Mouse (Mus musculus): ENCODE measurements around the gene Epb41l4b. TPM values are rescaled to one million over a fixed set of nuclear protein-coding genes. Genes with fewer than 3 reads are reported as not detected.

The Epb41l4b gene
- polyA plus RNA-seq, 1 experiment from 2014 or later = 1.4 TPM

DNA sequence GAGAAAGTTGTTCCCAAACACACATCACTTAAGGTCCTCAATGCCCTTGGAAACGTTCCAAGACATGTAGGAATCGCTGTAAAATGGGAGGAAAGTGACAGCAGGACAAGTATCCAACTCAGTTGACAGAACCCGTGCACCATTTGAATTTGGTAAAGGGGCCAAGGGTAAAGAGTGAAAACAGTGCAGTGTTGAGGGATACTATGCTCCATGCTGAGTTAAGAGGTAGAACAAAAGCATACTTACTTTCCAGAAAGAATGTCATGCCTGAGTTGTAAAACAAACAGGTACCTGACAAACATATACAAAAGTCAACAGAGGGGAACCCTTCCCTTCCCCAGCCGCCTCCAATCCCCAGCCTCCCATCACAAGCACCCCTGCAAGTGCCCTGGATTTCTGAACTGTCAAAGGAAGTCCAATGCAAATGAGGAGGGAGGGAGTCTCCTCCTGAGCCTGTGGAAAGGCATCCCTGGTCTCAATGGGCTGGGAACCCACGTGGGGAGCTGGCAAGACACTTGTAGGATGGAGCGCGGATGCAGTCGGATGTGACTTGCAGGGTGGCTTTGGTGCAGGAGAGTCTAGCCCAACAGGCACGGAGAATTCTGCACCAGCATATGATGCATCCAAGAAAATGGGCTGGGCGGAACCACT lies 57.4 kb downstream of the Epb41l4b start:
- H3K4me1 ChIP-seq (replicated peaks; ENCODE audit: control insufficient read depth, insufficient read depth, low read length) = no peaks in the 10 kb centered on the region
- H3K27ac ChIP-seq (ENCODE audit: low read length) = no peak overlapping the region
- H3K9ac ChIP-seq (ENCODE audit: low read length) = no peak overlapping the region
- ATAC-seq (ENCODE audit: low read depth) = 0 out of 2 replicates have a peak, but pooled peaks have one; percentile 38
- no peak overlapping the region for H3K4me3 ChIP-seq (ENCODE audit: low read length)
- no peaks in the 10 kb centered on the region for H3K27me3 ChIP-seq (ENCODE audit: control insufficient read depth, insufficient read depth, low read depth, low read length)
- WGBS = 46% methylated on average over 10 of the region's 10 CpGs
- H3K9me3 ChIP-seq (ENCODE audit: control insufficient read depth, low read length) = no peaks in the 10 kb centered on the region
- H3K4me2 ChIP-seq (ENCODE audit: low read depth, low read length) = no peak overlapping the region
- H3K36me3 ChIP-seq (ENCODE audit: control insufficient read depth, insufficient read depth, low read length) = no peaks in the 10 kb centered on the region

DNA sequence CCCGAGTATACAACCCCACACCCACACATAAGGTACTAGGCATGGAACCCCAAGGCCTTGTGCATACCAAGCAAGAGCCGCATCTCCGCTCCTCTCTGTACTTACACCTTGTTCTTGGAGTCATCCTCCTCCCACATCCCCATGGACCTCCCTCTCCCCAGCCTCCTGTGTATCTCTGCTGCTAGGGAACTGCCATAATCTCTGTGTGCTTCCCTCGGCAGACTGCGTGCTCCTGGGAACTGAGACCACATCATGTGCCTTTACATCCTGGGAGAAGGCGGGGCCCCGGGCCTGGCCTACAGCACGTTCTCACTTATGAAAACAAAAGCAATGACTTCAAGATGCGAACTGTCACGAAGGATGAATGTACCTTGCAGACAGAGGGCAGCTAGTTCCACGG lies 59.6 kb downstream of the Epb41l4b start:
- no peak for ATAC-seq (ENCODE audit: low read depth)
- Histone ChIP-seq H3K4me2 (ENCODE audit: low read depth, low read length) (no peak overlapping the region), H3K36me3 (ENCODE audit: control insufficient read depth, insufficient read depth, low read length) (no peaks in the 10 kb centered on the region), H3K9ac (ENCODE audit: low read length) (no peak overlapping the region), H3K27me3 (ENCODE audit: control insufficient read depth, insufficient read depth, low read depth, low read length) (no peaks in the 10 kb centered on the region), H3K4me1 (replicated peaks; ENCODE audit: control insufficient read depth, insufficient read depth, low read length) (no peaks in the 10 kb centered on the region), H3K4me3 (ENCODE audit: low read length) (no peak overlapping the region), H3K27ac (ENCODE audit: low read length) (no peak overlapping the region), H3K9me3 (ENCODE audit: control insufficient read depth, low read length) (no peaks in the 10 kb centered on the region)
- WGBS = 63% methylated on average over 11 of the region's 11 CpGs

DNA sequence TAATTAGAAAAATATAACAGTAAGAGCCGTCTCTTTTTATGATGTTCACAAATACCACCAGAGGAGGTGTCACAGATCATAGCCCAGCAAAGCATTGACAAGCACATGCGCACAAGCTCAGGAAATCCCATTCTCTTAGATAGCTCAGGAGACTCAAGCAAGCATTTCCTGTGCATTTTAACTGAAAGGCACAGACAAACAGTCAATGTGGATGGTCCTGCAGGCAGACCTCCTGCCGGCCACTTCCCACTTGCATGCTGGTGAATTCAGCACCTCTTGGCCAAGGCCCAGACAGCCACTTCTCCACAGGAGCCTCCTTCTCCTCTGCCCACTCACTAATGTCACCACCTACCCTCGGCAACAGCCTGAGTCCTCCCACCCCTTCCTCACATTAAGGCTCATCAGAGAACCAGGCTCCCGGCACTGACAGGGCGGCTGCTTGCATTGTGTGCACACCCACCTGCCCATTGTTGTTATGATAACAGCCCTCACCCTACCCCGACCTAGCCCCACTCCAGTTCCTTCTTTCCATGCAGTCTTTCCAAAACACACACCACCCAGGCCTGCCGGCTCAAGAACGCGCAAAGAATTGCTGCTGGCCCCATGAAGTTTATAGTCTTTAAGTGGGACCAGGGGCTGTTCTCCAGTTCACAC lies 60.3 kb downstream of the Epb41l4b start:
- H3K4me2 ChIP-seq (ENCODE audit: low read depth, low read length) = no peak overlapping the region
- H3K27ac ChIP-seq (ENCODE audit: low read length) = no peak overlapping the region
- 0 out of 2 replicates have a peak, but pooled peaks cover under 1% of the 10 kb centered on the region for H3K27me3 ChIP-seq (ENCODE audit: control insufficient read depth, insufficient read depth, low read depth, low read length)
- no peak for ATAC-seq (ENCODE audit: low read depth)
- H3K4me1 ChIP-seq (replicated peaks; ENCODE audit: control insufficient read depth, insufficient read depth, low read length) = no peaks in the 10 kb centered on the region
- no peak overlapping the region for H3K9ac ChIP-seq (ENCODE audit: low read length)
- H3K4me3 ChIP-seq (ENCODE audit: low read length) = no peak overlapping the region
- WGBS = 67% methylated on average over 10 of the region's 10 CpGs
- no peaks in the 10 kb centered on the region for H3K9me3 ChIP-seq (ENCODE audit: control insufficient read depth, low read length)
- no peaks in the 10 kb centered on the region for H3K36me3 ChIP-seq (ENCODE audit: control insufficient read depth, insufficient read depth, low read length)

- ATAC-seq (ENCODE audit: low read depth) = no peak
- Histone ChIP-seq H3K4me2 (ENCODE audit: low read depth, low read length) (no peak overlapping the region), H3K9me3 (ENCODE audit: control insufficient read depth, low read length) (no peaks in the 10 kb centered on the region), H3K36me3 (ENCODE audit: control insufficient read depth, insufficient read depth, low read length) (no peaks in the 10 kb centered on the region), H3K9ac (ENCODE audit: low read length) (no peak overlapping the region), H3K4me3 (ENCODE audit: low read length) (no peak overlapping the region), H3K4me1 (replicated peaks; ENCODE audit: control insufficient read depth, insufficient read depth, low read length) (no peaks in the 10 kb centered on the region), H3K27ac (ENCODE audit: low read length) (no peak overlapping the region), H3K27me3 (ENCODE audit: control insufficient read depth, insufficient read depth, low read depth, low read length) (0 out of 2 replicates have a peak, but pooled peaks cover 2% of the 10 kb centered on the region)
- 44% methylated on average over 7 of the region's 7 CpGs for WGBS
Measured at GRCm38 (mm10) chr4:57081463-57081862, 61.8 kb downstream of the Epb41l4b start.

- H3K4me3 ChIP-seq (ENCODE audit: low read length) = no peak overlapping the region
- H3K4me2 ChIP-seq (ENCODE audit: low read depth, low read length) = no peak overlapping the region
- no peaks in the 10 kb centered on the region for H3K36me3 ChIP-seq (ENCODE audit: control insufficient read depth, insufficient read depth, low read length)
- WGBS = 62% methylated on average over 7 of the region's 7 CpGs
- ATAC-seq (ENCODE audit: low read depth) = no peak
- peaks cover 4% of the 10 kb centered on the region; the same call in 1 of the 2 replicates for H3K4me1 ChIP-seq (replicated peaks; ENCODE audit: control insufficient read depth, insufficient read depth, low read length)
- no peak overlapping the region for H3K9ac ChIP-seq (ENCODE audit: low read length)
- H3K27ac ChIP-seq (ENCODE audit: low read length) = no peak overlapping the region
- peaks cover 4% of the 10 kb centered on the region for H3K27me3 ChIP-seq (ENCODE audit: control insufficient read depth, insufficient read depth, low read depth, low read length)
- H3K9me3 ChIP-seq (ENCODE audit: control insufficient read depth, low read length) = no peaks in the 10 kb centered on the region
Measured at GRCm38 (mm10) chr4:57073843-57074242, 69.4 kb downstream of the Epb41l4b start.

- Histone ChIP-seq H3K4me1 (replicated peaks; ENCODE audit: control insufficient read depth, insufficient read depth, low read length) (peaks cover 8% of the 10 kb centered on the region), H3K27ac (ENCODE audit: low read length) (no peak overlapping the region), H3K9ac (ENCODE audit: low read length) (no peak overlapping the region), H3K9me3 (ENCODE audit: control insufficient read depth, low read length) (no peaks in the 10 kb centered on the region), H3K4me2 (ENCODE audit: low read depth, low read length) (no peak overlapping the region), H3K36me3 (ENCODE audit: control insufficient read depth, insufficient read depth, low read length) (no peaks in the 10 kb centered on the region), H3K27me3 (ENCODE audit: control insufficient read depth, insufficient read depth, low read depth, low read length) (peaks cover 4% of the 10 kb centered on the region), H3K4me3 (ENCODE audit: low read length) (no peak overlapping the region)
- WGBS = 56% methylated on average over 14 of the region's 14 CpGs
- ATAC-seq (ENCODE audit: low read depth) = 0 out of 2 replicates have a peak, but pooled peaks have one; percentile 15
Measured at GRCm38 (mm10) chr4:57073174-57073573, 70.1 kb downstream of the Epb41l4b start.

GRCm38 (mm10) chr4:57070640-57071039 lies 72.6 kb downstream of the Epb41l4b start:
- no peaks in the 10 kb centered on the region for H3K36me3 ChIP-seq (ENCODE audit: control insufficient read depth, insufficient read depth, low read length)
- no peak overlapping the region for H3K27ac ChIP-seq (ENCODE audit: low read length)
- no peak overlapping the region for H3K4me3 ChIP-seq (ENCODE audit: low read length)
- no peaks in the 10 kb centered on the region for H3K9me3 ChIP-seq (ENCODE audit: control insufficient read depth, low read length)
- ATAC-seq (ENCODE audit: low read depth) = no peak
- peaks cover 8% of the 10 kb centered on the region for H3K4me1 ChIP-seq (replicated peaks; ENCODE audit: control insufficient read depth, insufficient read depth, low read length)
- no peak overlapping the region for H3K4me2 ChIP-seq (ENCODE audit: low read depth, low read length)
- peaks cover 3% of the 10 kb centered on the region for H3K27me3 ChIP-seq (ENCODE audit: control insufficient read depth, insufficient read depth, low read depth, low read length)
- WGBS = 65% methylated on average over 6 of the region's 6 CpGs
- H3K9ac ChIP-seq (ENCODE audit: low read length) = no peak overlapping the region

- ATAC-seq (ENCODE audit: low read depth) = peak; percentile 40
- Histone ChIP-seq H3K4me3 (ENCODE audit: low read length) (no peak overlapping the region), H3K27me3 (ENCODE audit: control insufficient read depth, insufficient read depth, low read depth, low read length) (peaks cover 6% of the 10 kb centered on the region), H3K36me3 (ENCODE audit: control insufficient read depth, insufficient read depth, low read length) (no peaks in the 10 kb centered on the region), H3K4me1 (replicated peaks; ENCODE audit: control insufficient read depth, insufficient read depth, low read length) (peaks cover 8% of the 10 kb centered on the region), H3K9me3 (ENCODE audit: control insufficient read depth, low read length) (no peaks in the 10 kb centered on the region), H3K27ac (ENCODE audit: low read length) (no peak overlapping the region), H3K4me2 (ENCODE audit: low read depth, low read length) (peak overlapping the region; percentile 8), H3K9ac (ENCODE audit: low read length) (no peak overlapping the region)
- 36% methylated on average over 7 of the region's 7 CpGs for WGBS
Measured at GRCm38 (mm10) chr4:57068397-57068796, 74.8 kb downstream of the Epb41l4b start.

GRCm38 (mm10) chr4:57067801-57068200 lies 75.4 kb downstream of the Epb41l4b start:
- Histone ChIP-seq H3K4me1 (replicated peaks; ENCODE audit: control insufficient read depth, insufficient read depth, low read length) (peaks cover 8% of the 10 kb centered on the region), H3K9ac (ENCODE audit: low read length) (no peak overlapping the region), H3K4me2 (ENCODE audit: low read depth, low read length) (peak overlapping the region; percentile 8), H3K27ac (ENCODE audit: low read length) (no peak overlapping the region), H3K4me3 (ENCODE audit: low read length) (no peak overlapping the region), H3K9me3 (ENCODE audit: control insufficient read depth, low read length) (no peaks in the 10 kb centered on the region), H3K36me3 (ENCODE audit: control insufficient read depth, insufficient read depth, low read length) (no peaks in the 10 kb centered on the region), H3K27me3 (ENCODE audit: control insufficient read depth, insufficient read depth, low read depth, low read length) (peaks cover 6% of the 10 kb centered on the region)
- 44% methylated on average over 5 of the region's 5 CpGs for WGBS
- peak; percentile 82 for ATAC-seq (ENCODE audit: low read depth)

Measured in lung, embryonic 16.5 days (tissue).